Mouse (Mus musculus): ENCODE measurements around the gene Lrsam1. TPM values are rescaled to one million over a fixed set of nuclear protein-coding genes. Genes with fewer than 3 reads are reported as not detected.
"Not testable (repeated sequence)": the region's sequence is repeated elsewhere in the genome, so short reads cannot be mapped to it uniquely, and the experiment has no call there.

Lrsam1 gene
- polyA plus RNA-seq (2015; fragmentation: Nextera tagmentation; extraction: Ambion mirVana): 8.8 and 10.1 TPM in 2 replicates

DNA sequence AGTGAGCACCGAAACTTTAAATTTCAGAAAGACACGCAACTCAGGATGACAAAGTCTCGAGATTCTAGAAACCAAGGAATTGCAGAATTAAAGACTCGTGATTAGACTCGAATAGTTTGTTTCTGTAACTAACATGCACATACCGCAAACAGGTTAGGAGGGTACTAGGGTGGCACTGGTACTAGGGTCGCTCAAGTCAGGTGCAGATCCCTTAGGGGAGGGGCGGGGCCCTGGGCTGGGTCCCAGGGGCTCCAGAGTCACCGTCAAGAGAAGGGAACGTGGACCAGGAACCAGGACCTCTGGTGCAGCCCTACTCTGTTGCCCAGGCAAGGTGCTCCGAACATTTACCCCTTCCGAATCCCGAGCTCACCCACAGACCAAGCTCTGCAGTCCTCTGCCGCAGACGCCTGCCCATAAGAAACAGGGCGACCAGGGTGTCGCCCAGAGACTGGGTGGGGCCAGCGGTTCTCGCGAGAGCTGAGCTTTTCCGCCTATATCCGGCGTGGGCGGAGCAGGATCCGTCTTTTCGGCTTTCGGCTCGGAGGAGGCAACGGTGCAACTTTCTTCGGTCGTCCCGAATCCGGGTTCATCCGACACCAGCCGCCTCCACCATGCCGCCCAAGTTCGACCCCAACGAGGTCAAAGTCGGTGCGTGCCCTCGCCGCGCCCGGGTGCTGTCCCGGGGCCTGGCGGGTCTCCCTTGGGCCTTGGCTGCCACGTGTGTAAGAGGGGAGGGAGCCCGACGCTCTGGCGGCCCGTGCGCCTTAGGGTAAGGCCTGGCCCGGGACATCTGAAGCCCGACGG is at the start of gene Lrsam1, which contains the start of gene Rpl12:
TSS of gene Lrsam1 (minus strand) at position 423 of the 804 bp plus-strand sequence.
TSS of gene Rpl12 (plus strand) at position 368 of the 804 bp plus-strand sequence.
- Histone ChIP-seq H3K36me3 (peaks cover 12% of the 10 kb centered on the region), H3K4me3 (replicated peaks) (peak within 1 kb of the TSS; percentile 87), H3K4me1 (peaks cover 20% of the 10 kb centered on the region), H3K4me2 (peak within 1 kb of the TSS; percentile 69), H3K9me3 (no peaks in the 10 kb centered on the region), H3K9ac (peak within 1 kb of the TSS; percentile 97), H3K27me3 (replicated peaks) (no peaks in the 10 kb centered on the region), H3K27ac (peak within 1 kb of the TSS; percentile 88)
- 3% methylated on average over 55 of the region's 55 CpGs for WGBS
- peak; percentile 88 for ATAC-seq (ENCODE audit: insufficient read depth, low FRiP score, low read depth)

DNA sequence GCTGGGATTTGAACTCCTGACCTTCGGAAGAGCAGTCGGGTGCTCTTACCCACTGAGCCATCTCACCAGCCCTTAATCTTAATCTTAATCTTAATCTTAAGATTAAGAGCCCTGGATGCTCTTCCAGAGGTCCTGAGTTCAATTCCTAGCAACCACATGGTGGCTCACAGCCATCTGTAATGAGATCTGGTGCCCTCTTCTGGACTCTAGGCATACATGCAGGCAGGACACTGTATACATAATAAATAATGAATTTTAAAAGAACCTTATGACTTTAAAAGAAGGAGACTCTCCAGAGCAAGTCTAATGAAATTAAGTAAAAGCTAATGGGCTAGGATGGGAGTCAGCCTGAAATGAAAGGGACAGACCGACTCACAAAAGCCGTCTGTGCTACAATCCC is 47.6 kb upstream of the Lrsam1 start:
- H3K9me3 ChIP-seq; H3K36me3 ChIP-seq; ATAC-seq (ENCODE audit: insufficient read depth, low FRiP score, low read depth); H3K4me1 ChIP-seq; H3K27ac ChIP-seq; H3K4me3 ChIP-seq (replicated peaks); H3K27me3 ChIP-seq (replicated peaks); H3K4me2 ChIP-seq; H3K9ac ChIP-seq: not testable (repeated sequence)
- 84% methylated on average over 4 of the region's 4 CpGs for WGBS

DNA sequence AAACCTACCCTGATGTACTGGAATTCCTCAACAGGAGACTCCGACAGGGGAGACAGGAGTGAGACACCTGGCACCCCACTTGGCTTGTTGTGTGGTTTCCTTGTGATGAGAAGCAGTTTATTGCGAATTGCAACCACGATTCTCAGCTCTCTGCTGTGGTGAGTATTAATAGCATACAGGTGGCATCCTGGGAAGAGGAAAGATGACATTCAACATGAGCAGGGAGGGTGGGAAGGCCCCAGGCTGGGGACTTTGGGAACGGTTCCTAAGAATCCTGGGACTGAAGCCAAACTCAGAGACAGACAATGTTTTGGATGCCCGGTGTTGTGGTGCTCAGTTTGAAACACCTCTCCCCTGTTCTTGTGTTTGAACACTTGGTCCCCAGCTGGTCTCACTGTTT is 43.6 kb upstream of the Lrsam1 start:
- ATAC-seq (ENCODE audit: insufficient read depth, low FRiP score, low read depth): no peak
- no peak overlapping the region for H3K4me2 ChIP-seq
- H3K27ac ChIP-seq: no peak overlapping the region
- H3K27me3 ChIP-seq (replicated peaks): no peaks in the 10 kb centered on the region
- no peaks in the 10 kb centered on the region for H3K9me3 ChIP-seq
- no peak overlapping the region for H3K9ac ChIP-seq
- no peaks in the 10 kb centered on the region for H3K4me1 ChIP-seq
- no peak overlapping the region for H3K4me3 ChIP-seq (replicated peaks)
- WGBS: 79% methylated on average over 5 of the region's 5 CpGs
- no peaks in the 10 kb centered on the region for H3K36me3 ChIP-seq

DNA sequence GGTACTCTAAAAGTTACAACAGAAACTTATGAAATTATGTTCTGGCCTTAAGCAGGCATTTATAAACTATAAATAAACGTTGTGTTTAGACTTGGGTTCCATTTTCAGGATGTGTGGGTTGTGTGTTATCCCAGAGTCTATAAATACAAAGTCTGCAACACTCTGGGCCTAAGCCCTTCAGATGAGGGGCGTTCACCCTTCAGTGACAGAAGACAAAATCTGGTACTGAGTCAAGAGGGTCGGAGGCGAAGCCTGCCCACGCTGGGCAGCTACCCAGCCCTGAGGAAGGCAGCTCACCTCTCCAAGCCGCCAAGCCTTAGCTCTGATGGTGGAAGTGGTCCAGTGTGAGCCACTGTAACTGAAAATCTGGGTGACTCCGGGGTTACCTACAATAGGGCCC is 40.7 kb upstream of the Lrsam1 start:
- Histone ChIP-seq H3K4me3 (replicated peaks) (no peak overlapping the region), H3K4me1 (no peaks in the 10 kb centered on the region), H3K9ac (no peak overlapping the region), H3K9me3 (no peaks in the 10 kb centered on the region), H3K27me3 (replicated peaks) (no peaks in the 10 kb centered on the region), H3K27ac (no peak overlapping the region), H3K36me3 (no peaks in the 10 kb centered on the region), H3K4me2 (no peak overlapping the region)
- no peak for ATAC-seq (ENCODE audit: insufficient read depth, low FRiP score, low read depth)
- WGBS: 84% methylated on average over 7 of the region's 7 CpGs

GRCm38 (mm10) chr2:32999752-33000151 is 38.3 kb upstream of the Lrsam1 start:
- H3K4me3 ChIP-seq (replicated peaks): no peak overlapping the region
- no peak for ATAC-seq (ENCODE audit: insufficient read depth, low FRiP score, low read depth)
- H3K9me3 ChIP-seq: no peaks in the 10 kb centered on the region
- no peaks in the 10 kb centered on the region for H3K36me3 ChIP-seq
- no peak overlapping the region for H3K9ac ChIP-seq
- H3K27me3 ChIP-seq (replicated peaks): no peaks in the 10 kb centered on the region
- no peak overlapping the region for H3K27ac ChIP-seq
- 84% methylated on average over 2 of the region's 2 CpGs for WGBS
- H3K4me2 ChIP-seq: no peak overlapping the region
- H3K4me1 ChIP-seq: no peaks in the 10 kb centered on the region

GRCm38 (mm10) chr2:32997792-32998191 is 36.4 kb upstream of the Lrsam1 start:
- no peak overlapping the region for H3K9ac ChIP-seq
- 84% methylated on average over 4 of the region's 4 CpGs for WGBS
- no peaks in the 10 kb centered on the region for H3K36me3 ChIP-seq

GRCm38 (mm10) chr2:32997081-32997480 is 35.7 kb upstream of the Lrsam1 start:
- H3K4me3 ChIP-seq (replicated peaks): no peak overlapping the region
- WGBS: 80% methylated on average over 6 of the region's 6 CpGs

More at GRCm38 (mm10) chr2:32997792-32998191, 36.4 kb upstream of the Lrsam1 start:
- Histone ChIP-seq H3K27me3 (replicated peaks) (no peaks in the 10 kb centered on the region), H3K4me1 (no peaks in the 10 kb centered on the region), H3K4me3 (replicated peaks) (no peak overlapping the region), H3K9me3 (no peaks in the 10 kb centered on the region), H3K4me2 (no peak overlapping the region), H3K27ac (no peak overlapping the region)
- ATAC-seq (ENCODE audit: insufficient read depth, low FRiP score, low read depth): no peak

GRCm38 (mm10) chr2:32992130-32992529 is 30.7 kb upstream of the Lrsam1 start:
- Histone ChIP-seq H3K4me1 (no peaks in the 10 kb centered on the region), H3K27me3 (replicated peaks) (no peaks in the 10 kb centered on the region), H3K27ac (no peak overlapping the region), H3K4me3 (replicated peaks) (no peak overlapping the region), H3K9ac (no peak overlapping the region), H3K4me2 (no peak overlapping the region), H3K36me3 (no peaks in the 10 kb centered on the region), H3K9me3 (no peaks in the 10 kb centered on the region)
- WGBS: 58% methylated on average over 6 of the region's 6 CpGs
- no peak for ATAC-seq (ENCODE audit: insufficient read depth, low FRiP score, low read depth)

More at GRCm38 (mm10) chr2:32997081-32997480, 35.7 kb upstream of the Lrsam1 start:
- H3K27me3 ChIP-seq (replicated peaks): no peaks in the 10 kb centered on the region
- H3K9ac ChIP-seq: no peak overlapping the region
- no peak overlapping the region for H3K27ac ChIP-seq
- H3K4me1 ChIP-seq: no peaks in the 10 kb centered on the region
- ATAC-seq (ENCODE audit: insufficient read depth, low FRiP score, low read depth): no peak
- no peak overlapping the region for H3K4me2 ChIP-seq
- H3K9me3 ChIP-seq: no peaks in the 10 kb centered on the region
- H3K36me3 ChIP-seq: no peaks in the 10 kb centered on the region

DNA sequence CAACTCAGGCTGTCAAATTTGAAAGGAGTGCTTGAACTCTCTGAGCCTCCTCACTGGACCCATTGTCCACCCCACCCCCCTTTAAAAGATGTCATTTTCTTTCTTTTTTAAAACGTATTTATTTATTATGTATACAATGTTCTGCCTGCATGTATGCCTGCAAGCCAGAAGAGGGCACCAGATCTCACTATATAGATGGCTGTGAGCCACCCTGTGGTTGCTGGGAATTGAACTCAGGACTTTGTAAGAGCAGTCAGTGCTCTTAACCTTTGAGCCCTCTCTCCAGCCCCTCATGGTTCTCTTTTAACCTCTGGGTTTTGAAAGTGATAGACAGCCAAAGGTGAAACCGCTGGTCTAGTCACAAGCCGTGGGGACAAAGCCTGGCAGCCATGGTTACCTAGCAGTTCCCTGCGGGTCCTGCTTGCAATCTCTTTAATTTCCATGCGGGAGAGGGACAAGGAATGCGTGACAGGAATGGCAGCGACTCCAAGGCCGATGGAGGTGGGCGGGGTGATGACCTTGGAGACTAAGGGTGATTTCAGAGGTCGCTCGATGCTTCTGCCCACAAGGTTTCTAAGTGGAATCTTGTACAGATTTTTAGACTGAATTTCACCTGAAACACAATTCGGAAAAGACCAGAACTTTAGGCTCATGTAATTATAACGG is 28.9 kb upstream of the Lrsam1 start:
- H3K9me3 ChIP-seq: no peaks in the 10 kb centered on the region
- no peak for ATAC-seq (ENCODE audit: insufficient read depth, low FRiP score, low read depth)
- whole genome bisulfite sequencing: 70% methylated on average over 13 of the region's 13 CpGs

DNA sequence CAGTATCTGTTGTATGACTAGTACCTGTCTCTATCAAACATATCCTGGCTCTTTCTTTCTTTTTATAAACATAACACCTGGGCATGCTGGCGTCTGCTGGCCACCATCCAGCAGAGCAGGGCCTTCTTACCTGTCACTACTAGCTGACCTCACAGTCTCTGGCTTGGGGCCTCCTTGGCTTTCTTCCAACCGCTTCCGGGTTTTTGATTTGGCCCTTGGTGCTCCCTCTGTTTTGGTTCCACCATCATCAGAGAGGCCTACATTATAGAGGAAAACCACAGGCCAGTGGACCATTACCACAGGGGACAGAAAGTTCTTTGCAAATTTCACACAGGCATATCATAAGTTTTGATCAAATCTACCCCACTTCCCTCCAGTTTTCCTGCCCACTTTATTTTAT is 28.0 kb upstream of the Lrsam1 start:
- H3K9ac ChIP-seq: no peak overlapping the region
- H3K4me1 ChIP-seq: no peaks in the 10 kb centered on the region
- H3K27ac ChIP-seq: no peak overlapping the region
- H3K36me3 ChIP-seq: no peaks in the 10 kb centered on the region
- H3K4me2 ChIP-seq: no peak overlapping the region
- H3K27me3 ChIP-seq (replicated peaks): no peaks in the 10 kb centered on the region
- ATAC-seq (ENCODE audit: insufficient read depth, low FRiP score, low read depth): no peak
- 61% methylated on average over 3 of the region's 3 CpGs for whole genome bisulfite sequencing
- H3K4me3 ChIP-seq (replicated peaks): no peak overlapping the region
- no peaks in the 10 kb centered on the region for H3K9me3 ChIP-seq

More for the DNA sequence above, 28.9 kb upstream of the Lrsam1 start:
- Histone ChIP-seq H3K4me2 (no peak overlapping the region), H3K4me1 (no peaks in the 10 kb centered on the region), H3K4me3 (replicated peaks) (no peak overlapping the region), H3K27ac (no peak overlapping the region), H3K27me3 (replicated peaks) (no peaks in the 10 kb centered on the region), H3K9ac (no peak overlapping the region), H3K36me3 (no peaks in the 10 kb centered on the region)

DNA sequence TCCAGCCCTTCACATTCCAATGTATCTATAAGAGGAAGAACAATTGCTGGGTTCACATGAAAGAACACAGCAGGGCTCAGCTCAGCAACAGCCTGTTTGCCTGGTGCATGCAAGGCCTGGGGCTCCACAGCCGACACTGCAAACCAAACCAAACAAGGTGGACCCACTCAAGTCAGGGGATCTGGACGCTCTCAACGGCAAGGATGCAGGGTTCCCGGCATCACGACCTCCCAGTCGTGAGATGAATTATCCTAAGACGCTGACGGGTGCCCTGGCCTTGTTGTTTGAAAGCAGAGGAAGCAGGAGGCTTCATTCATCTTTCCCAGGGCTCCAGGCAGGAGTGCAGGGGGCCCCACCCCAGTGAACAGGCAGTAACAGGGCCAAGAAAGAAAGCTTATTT is 24.4 kb upstream of the Lrsam1 start:
- no peak overlapping the region for H3K27ac ChIP-seq
- WGBS: 44% methylated on average over 8 of the region's 8 CpGs
- ATAC-seq (ENCODE audit: insufficient read depth, low FRiP score, low read depth): no peak
- no peak overlapping the region for H3K4me2 ChIP-seq
- no peaks in the 10 kb centered on the region for H3K27me3 ChIP-seq (replicated peaks)
- no peaks in the 10 kb centered on the region for H3K36me3 ChIP-seq
- peaks cover 7% of the 10 kb centered on the region for H3K4me1 ChIP-seq
- H3K9me3 ChIP-seq: no peaks in the 10 kb centered on the region
- no peak overlapping the region for H3K4me3 ChIP-seq (replicated peaks)
- no peak overlapping the region for H3K9ac ChIP-seq

DNA sequence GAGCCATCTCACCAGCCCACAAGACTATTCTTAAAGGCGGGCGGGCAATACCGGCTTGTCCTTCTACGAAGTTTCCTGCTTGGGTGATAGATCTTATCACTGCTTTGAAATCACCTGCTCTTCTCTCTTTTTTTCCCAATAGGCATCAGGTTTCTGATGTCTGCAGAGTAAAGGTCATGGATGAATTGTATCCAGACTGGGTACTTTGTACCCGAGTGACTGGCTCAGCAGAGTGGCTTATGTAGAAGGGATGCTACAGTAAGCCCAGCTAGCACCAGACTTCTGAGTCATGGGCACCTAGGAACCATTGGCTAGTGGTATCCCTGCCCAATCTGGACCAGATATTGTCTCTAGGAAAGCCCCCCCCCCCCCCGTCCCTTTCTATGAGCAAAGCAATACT is 22.2 kb upstream of the Lrsam1 start:
- Histone ChIP-seq H3K27me3 (replicated peaks) (no peaks in the 10 kb centered on the region), H3K9ac (no peak overlapping the region), H3K36me3 (no peaks in the 10 kb centered on the region), H3K9me3 (no peaks in the 10 kb centered on the region), H3K4me1 (peaks cover 10% of the 10 kb centered on the region), H3K27ac (no peak overlapping the region), H3K4me2 (no peak overlapping the region), H3K4me3 (replicated peaks) (no peak overlapping the region)
- 47% methylated on average over 6 of the region's 6 CpGs for WGBS
- no peak for ATAC-seq (ENCODE audit: insufficient read depth, low FRiP score, low read depth)
